Mouse (Mus musculus): Measurements from ENCODE around the gene Fxyd4.

The Fxyd4 gene

GRCm38 (mm10) chr6:117888642-117889096 is 48.8 kb downstream of the Fxyd4 start:
- DNase-seq: no peak

- DNase-seq: no peak
Observed at GRCm38 (mm10) chr6:117888032-117888431, 49.5 kb downstream of the Fxyd4 start.

GRCm38 (mm10) chr6:117885943-117886342 is 51.5 kb downstream of the Fxyd4 start:
- no peak for DNase-seq

Data from thymus, postnatal 14 days (tissue).